Mouse (Mus musculus): ENCODE results near the gene Myo9a.

GRCm38 (mm10) chr9:59735394-59735793 lies 15.3 kb upstream of the Myo9a start:
- TF ChIP-seq CTCF (conservative IDR thresholded peaks at IDR 0.05; ENCODE audit: insufficient read depth, insufficient read length, low read depth, low read length): no peak
- TF ChIP-seq POLR2A (IDR thresholded peaks at IDR 0.05; ENCODE audit: low read depth, low read length): no peak
